Mouse (Mus musculus): ENCODE results near the gene Pacs2.

The Pacs2 gene

GRCm38 (mm10) chr12:113119516-113120410, 105.5 kb downstream of the Pacs2 start:
- DNase-seq (ENCODE audit: extremely low spot score, low read depth, low spot score), result peak; percentile 41

All from hindlimb bud, embryonic 11.5 days (tissue).